Mouse (Mus musculus) Muller cell, postnatal 12 days (primary cell): Measurements from ENCODE around the gene Mobp.
"Not testable (repeated sequence)": the region's sequence is repeated elsewhere in the genome, so short reads cannot be mapped to it uniquely, and the experiment has no call there.

Source experiments
- DNase-seq: peaks from one replicate; pipeline ENCODE4 v3.0.0-alpha.2; 2015; ENCODE audit errors: inconsistent ontology term

Gene Mobp

DNA sequence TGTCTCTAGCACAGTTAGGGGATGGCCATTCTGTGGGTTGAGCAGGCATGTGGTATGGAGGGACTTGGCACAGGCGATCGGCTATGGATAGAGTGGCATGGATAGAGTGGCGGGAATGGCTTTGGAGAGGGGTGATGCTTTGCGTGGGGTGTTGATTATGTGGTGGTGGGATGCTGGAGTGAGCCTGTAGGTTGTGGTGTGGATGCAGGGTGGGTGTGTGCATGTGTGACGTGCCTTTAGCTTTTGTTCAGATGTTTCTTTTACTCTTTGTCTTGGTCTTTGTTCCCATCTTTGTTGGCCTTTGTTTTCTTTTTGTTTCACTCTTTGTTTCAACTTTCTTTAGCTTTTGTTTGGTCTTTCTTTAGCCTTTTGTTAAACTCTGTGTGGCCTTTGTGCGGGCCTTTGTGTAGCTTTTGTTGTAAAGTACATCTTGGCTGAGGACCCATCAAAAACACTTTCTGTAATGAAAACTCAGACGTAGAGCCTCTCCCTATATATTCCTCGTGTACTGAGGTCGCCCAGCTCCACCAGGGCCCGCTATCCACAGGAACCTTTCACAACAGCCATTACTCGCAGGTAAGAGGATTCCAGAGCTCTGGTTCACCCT, at the start of gene Mobp:
Gene Mobp, plus strand, starts transcription at position 486 of the 607 bp plus-strand sequence.
- DNase-seq, result no peak

DNA sequence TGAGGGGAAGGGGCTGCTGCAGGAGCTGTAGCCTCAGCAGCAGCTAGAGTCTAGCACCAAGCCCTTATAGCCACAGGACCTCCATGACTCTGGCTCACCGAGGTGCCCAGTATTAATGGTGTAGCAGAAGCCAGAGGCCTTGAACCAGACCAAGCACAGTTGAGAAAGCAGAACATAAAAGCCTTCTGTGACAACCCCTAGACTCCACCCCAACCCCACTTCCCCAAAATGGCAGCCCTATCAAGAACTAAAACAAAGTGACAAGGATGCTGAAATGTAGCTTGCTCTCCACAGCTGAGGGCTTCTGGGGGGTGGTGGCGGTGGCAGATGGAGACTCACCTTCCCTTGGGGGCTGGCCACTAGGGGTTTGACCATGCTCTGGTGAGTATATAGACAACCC, 48.3 kb upstream of the Mobp start:
- no peak for DNase-seq

DNA sequence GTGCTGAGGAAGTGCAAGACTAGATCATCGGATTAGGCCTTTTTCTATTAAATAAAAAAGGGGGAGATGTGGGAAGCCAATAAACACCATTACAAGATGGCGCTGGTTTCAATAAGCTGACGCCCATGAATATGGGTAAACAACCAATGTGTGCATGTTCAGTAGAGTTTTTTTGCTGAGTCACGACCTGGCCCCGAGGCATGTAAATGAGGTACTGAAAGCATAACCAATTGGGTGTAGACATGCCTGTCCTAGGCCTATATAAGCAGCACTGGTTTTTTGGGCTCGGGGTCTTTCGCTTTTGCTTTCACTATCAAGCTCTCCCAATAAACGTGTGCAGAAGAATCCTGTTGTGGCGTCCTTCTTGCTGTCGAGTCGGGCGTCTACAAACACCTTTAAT, 40.6 kb upstream of the Mobp start:
- DNase-seq, result not testable (repeated sequence)

DNA sequence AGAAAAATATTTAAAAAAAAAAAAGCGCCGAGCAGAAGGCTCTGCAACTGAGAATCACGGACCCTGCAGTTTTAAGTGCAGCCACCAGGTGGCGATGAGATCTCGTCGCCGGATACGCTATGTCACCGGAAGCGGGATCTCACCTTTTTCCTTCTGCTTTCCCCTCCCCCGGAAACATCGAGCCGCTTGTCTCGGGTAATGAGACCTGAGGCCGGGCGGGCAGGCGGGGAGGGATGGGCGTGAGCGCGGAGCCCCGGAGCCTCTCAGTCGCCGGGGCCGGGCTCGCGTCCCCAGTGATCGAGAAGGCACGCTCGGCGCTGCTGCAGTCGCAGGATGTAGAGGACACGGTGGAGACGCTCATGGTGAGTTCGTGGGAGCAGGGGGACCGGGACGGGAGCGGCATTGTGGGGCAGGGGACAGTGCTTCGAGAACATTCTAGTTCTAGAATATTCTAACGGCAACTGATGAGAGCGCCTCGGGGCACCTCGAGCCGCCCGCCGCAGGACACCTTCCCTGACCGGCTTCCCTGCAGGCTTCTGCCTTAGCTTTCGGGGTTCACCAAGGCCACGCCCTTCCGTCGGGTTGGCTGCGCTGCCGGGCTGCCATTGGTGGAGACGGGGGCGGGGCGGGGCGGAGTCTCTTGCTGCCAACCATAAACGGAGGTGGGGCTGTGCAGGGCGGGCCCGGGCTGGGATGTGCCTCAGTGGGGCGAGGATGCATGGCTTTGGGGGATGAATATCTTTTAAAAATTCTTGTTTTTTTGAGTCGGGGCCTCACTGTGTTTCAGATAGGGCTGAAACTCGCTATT, 39.1 kb upstream of the Mobp start, which contains the start of gene Slc25a38:
Gene Slc25a38, plus strand, starts transcription at position 164 of the 808 bp plus-strand sequence.
- DNase-seq, result peak; percentile 96

DNA sequence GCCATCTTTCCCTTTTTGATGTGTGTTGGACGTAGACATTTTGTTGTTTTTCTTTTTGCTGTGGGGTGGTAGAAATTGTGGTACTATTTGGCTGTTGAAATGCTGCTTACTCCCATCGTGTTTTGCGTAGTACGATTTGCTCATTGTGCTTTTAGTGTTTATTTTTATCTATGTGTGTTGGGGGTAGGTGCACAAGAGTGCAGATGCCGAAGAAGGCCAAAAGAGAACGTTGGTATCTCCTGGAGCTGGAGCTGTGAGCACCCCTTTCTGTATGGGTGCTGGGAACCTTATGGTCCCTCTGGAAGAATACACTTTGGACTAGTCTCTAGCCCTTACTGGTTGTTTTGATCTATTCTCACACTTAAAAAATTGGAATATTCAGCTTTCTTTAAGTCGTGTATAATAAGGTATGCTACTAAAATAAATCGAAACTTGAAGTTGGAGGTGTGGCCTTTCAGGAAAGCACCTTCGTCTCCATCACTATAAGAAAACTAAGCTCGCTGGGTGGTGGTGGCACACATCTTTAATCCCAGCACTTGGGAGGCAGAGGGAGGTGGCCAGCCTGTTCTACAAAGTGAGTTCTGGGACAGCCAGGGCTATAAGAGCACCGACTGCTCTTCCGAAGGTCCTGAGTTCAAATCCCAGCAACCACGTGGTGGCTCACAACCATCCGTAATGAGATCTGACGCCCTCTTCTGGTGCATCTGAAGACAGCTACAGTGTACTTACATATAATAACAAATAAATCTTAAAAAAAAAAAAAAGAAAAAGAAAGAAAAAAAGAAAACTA, 38.2 kb upstream of the Mobp start:
- DNase-seq, result no peak

DNA sequence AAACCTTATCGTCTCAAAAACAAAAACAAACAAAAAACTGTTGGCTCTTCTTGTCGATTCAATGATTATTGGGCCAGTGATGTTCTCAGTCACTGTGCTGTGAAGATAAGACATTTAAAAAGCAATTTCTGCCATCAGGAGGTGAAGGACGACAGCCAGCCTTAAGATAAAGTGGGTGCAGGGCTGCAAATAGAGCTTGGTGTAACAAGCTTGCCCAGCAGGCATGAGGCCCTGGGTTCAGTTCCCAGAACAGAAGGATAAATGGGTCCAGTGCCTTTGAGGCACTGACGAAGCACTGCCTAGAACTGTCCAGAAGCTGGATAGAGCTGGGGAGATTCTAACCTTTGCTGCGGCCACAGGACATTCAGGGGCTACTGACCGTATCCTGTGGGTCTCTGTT, 37.0 kb upstream of the Mobp start:
- no peak for DNase-seq

DNA sequence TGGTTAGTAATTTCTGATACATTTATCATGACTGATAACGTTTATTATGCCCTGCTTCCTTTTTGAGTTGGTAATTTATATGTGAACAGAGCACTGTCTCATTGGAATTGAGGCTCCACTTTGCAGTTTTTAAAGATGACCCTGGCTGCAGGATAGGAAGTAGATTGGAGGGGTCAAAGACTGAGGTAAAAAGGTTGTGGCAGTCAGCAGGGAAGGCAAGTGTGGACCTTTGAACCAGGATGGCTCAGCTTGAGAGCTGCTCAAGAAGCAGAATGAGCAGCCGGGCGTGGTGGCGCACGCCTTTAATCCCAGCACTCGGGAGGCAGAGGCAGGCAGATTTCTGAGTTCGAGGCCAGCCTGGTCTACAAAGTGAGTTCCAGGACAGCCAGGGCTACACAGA, 36.1 kb upstream of the Mobp start:
- DNase-seq, result no peak

DNA sequence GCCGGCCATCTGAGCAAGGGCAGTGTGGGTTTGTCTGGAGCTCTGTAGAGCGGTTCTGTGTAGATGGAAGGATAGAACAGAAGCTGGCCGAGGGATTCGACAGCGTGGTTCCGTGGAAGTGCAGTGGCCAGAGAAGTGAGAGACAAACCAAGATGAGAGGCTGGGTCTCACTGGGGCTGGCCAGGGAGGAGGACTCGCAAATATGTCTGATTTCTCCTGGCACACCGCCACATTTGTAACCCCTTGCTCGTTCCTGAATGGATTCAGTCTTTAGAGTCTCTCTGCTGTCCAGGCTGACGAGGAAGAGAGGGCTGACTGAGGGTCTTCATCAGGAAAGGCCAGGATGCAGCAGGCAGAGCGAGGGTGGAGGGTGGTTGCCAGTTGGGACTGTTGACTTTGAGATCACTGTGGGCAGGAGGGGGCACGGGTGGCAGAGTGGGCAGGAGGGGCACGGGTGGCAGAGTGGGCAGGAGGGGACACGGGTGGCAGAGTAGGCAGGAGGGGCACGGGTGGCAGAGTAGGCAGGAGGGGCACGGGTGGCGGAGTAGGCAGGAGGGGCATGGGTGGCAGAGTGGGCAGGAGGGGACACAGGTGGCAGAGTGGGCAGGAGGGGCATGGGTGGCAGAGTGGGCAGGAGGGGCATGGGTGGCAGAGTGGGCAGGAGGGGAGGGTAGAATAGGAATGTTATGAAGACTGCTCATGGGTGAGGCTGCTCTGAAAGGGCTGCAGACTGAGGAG, 35.3 kb upstream of the Mobp start:
- no peak for DNase-seq

DNA sequence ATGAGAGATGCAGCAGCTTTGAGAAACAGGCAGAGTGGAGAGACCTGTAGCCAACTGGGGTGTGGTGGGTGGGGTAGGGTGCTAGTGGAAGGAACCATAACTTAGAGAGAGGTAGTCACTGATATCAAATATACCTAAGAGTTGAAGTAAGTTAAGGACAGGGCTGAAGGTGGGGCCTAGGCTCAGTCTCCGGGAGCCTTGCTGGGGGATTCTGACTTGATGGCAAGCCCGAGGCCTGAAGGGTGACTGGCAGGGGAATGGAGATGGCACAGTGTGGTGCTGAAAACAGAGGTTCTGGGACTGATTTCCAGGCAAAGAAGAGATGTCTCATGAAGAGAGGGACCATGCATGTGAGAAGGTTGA, 34.7 kb upstream of the Mobp start:
- no peak for DNase-seq

DNA sequence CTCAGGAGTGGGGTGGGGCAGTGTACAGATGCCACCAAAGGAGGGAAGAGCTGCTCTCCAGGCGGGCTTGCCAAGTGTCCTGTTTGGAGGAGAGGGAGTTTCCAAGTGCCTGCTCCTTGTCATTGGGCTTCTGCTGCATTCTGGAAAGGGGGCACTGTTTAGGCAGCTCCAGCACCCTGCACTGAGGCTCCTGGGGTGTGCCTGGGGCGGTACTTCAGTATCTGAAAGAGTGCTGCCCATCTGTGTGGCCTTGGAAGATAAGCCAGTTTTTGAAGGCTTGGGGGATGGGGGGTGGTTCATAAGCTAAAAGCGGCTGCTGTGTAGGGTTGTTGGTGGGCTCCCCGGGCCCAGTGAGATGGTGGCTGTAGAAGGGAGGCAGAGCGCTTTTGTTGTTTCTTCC, 33.9 kb upstream of the Mobp start:
- DNase-seq, result no peak

DNA sequence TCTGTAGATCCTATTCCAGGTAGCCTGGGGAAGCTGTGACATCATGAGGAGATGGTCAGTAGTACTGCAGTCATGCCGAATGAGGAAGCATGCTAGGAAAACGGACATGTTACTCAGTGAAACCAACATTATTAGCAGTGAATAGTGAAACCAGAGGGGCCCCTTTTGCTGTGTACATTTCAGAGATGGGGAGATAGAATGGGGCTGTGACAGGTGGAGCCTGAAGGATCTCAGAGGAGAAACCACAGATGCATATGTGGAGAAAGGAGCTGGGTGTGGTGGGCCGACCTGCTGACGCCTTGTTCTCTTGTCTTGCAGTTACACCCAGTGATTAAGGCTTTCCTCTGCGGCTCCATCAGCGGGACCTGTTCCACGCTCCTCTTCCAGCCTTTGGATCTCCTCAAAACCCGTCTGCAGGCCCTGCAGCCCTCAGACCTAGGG, 33.3 kb upstream of the Mobp start:
- no peak for DNase-seq

DNA sequence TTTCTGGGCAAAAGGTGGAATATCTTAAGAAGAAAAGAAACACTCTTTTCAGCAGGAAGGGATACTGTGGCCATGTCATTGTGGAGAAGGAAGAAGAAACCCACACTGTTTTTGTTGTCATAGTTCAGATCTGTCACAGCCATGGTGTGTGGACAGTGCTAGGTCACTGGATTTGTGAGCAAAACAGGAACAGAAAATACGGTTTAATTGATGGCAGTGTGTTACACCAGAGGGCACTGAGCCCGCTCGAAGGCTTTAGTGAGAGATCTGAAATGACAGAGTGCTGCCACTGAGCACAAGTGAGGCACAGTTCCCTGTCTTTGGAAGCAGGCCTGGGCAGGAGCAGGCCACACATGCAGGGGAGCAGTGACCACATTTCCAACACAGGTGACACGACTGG, 31.3 kb upstream of the Mobp start:
- no peak for DNase-seq

DNA sequence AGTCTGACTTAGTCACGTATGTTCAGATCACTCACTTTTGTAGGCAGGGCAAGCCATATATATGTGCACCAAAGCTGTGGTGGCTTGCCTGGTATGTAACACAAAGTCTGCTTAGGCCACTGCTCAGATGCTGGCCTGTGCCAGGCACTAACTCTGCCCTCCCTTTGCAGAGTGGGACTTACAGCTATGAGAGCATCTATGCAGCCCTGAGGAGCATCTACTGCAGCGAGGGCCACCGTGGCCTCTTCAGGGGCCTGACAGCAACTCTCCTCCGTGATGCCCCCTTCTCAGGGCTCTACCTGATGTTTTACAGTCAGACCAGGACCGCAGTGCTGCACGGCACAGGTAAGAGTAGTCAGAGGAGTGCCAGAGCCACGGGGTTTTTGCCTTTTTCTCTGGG, 29.0 kb upstream of the Mobp start:
- DNase-seq, result no peak

DNA sequence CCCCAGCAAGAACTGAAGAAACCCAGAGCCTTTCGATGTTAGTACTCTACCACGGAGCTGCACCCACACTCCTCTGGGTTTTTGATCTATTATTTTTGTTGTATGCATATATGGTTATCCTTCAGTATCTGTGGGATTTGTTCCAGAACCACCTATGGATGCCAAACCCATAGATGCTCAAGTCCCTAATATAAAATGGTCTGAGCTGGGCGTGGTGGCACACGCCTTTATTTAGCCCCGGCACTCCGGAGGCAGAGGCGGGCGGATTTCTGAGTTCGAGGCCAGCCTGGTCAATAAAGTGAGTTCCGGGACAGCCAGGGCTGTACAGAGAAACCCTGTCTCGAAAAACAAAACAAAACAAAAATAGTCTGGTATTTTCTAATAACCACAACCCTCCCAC, 22.6 kb upstream of the Mobp start:
- DNase-seq, result no peak

DNA sequence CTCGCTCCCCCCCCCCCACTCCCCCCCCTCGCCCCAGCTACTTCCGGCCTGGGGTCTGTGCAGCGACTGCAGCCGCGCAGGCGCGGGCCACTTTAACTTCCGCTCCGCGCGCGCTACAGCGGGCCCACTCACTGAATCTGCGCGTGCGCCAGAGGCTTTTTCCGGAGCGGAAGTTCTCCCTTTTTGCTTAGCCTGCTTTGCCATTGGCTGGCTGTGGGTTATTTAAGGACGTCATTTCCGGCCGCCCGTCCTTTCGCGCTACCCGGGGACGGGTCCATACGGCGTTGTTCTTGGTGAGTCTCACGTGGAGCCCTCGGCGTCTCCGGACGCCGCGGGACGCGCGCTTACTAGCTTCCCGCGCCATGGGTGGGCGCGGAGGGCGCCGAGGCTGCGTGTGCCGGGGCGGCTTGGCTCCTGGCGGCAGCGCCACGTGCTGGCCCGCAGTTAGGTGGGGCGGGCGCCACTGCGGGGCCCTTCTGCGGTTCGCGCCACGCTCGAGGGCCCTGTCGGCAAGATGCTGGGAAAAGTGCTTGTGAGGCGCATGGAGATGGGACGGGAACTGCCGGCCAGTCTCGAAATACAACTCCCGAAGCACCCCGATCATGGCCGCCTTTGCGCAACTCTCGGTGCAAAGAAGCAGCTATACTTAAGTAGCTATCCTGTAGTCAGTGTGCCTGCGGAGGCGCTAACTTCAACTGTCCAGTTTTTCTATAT, 21.8 kb upstream of the Mobp start, which contains the start of gene Rpsa:
Gene Rpsa, plus strand, starts transcription at position 152 of the 714 bp plus-strand sequence.
- peak; percentile 97 for DNase-seq

DNA sequence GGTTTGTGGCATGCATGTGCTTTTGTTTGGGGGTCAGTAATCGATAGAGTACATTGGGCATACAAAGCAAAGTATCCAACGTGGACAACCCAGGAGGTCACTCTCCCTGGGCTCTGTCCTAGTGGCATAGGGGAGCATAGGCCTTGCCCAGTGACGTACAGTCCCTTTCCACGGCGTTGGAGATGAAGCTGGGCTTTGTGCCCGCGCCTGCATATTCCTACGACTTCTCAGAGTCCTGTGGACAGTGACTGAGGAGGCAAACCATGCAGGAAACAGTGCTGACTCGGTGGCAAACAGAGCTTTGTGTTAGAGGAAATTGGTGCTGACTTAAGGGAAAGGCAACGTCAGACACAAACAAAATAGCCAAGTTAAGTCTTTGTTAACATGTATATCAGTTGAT, 20.2 kb upstream of the Mobp start:
- DNase-seq, result no peak

DNA sequence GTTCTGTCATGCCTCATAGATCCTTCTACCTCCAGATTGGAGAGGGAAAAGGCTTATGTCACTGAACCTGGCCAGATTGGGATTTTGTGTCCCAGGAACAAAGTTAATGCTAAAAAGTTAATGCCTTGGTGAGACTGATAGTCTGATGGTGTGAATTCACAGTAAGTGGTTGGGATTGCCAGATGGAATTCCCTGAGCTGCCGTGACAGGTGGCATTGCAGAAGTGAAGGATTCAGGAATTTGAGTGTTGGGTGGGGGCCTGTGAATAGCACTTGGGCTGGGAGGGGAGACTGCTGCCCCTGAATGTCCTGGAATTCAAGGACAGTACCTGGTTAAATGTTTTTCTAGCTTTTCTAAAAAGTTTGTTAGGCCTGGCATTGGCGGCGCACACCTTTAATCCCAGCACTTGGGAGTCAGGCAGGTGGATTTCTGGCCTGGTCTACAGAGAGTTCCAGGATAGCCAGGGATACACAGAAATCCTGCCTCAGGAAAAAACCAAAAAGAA, 17.7 kb upstream of the Mobp start:
- DNase-seq, result no peak

DNA sequence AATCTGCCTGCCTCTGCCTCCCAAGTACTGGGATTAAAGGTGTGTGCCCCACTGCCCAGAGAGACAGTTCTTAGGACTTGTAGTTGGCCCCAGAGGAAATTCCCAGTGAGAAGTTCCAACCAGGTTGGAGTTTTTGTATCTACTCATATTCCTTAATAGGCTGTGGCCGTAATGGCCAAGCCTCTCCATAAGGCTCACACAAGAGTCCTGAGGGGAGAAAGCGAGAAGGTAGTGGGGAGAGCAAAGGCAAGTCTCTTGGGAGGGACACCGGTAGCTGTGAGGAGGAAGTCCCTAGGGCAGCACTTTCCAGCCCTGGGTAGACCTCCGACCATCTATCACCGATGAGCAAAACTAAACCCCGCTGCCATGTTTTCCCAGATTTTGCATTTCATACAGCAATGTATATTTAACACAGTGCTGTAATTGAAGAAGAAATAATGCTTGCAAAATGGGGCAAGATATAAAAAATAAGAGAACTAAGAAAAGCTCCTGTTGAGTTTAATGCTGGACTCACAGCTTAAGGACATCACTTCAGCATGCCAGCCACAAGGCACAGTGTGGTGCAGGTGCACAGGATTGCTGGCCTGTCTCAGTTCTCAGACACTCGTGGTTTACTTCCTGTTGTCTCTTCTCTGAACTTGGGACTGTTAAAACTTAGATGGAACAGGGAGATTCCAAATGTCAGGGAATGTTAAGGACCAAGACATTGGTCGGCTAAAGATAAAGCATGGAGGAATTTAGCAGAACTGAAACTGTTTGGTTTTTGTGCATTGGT, 16.3 kb upstream of the Mobp start:
- no peak for DNase-seq

DNA sequence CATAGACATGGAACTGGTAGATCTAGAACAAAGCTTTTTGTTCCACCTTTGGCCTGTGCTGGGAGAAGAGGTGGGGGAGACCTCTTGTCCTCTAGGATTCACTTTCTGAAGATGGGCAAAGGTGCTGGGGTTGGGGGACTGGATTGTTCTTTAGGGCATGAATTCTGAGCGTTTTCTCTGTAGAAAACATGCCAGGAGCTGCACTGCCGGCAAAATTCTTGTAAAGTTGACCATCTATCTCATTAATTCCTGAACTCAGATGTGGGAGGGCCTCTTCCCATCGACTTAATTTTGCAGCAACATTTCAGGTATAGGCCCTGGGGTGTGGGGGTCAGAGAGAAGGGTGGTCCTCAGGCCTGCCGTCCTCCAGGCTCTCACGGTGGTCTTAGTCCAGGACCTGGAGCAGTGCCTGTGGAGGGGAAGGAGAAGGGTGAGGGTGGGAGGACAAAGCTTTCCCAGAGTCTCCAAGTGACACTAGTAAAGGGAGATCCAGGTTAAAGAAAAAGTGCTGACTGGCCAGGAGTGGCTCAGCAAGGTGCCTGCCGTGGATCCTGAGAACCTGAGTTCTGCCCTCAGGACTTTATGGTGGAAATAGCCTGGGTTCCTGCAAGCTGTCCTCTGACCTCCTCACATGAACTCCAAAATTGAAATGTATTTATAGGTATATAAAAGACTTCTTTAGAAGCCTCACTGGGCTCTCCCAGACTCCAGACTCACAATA, 15.6 kb upstream of the Mobp start:
- DNase-seq, result no peak
